Mouse (Mus musculus) cortical plate, adult 2 months (tissue): Measurements from ENCODE around the gene Pde10a.

Experiments used
- CTCF ChIP-seq: fragments of 200-500 bp; IDR thresholded peaks from 2 replicates; pipeline ENCODE4 v1.5.1; 2011; ENCODE audit warnings: mild to moderate bottlenecking, control low read depth, low read length; ENCODE audit not compliant: insufficient read depth; ENCODE audit errors: extremely low read depth
- POLR2A ChIP-seq: fragments of 200-500 bp; IDR thresholded peaks from 2 replicates; pipeline ENCODE4 v1.6.1; 2011; ENCODE audit warnings: mild to moderate bottlenecking, low read length, control low read depth; ENCODE audit not compliant: insufficient read depth; ENCODE audit errors: extremely low read depth

DNA sequence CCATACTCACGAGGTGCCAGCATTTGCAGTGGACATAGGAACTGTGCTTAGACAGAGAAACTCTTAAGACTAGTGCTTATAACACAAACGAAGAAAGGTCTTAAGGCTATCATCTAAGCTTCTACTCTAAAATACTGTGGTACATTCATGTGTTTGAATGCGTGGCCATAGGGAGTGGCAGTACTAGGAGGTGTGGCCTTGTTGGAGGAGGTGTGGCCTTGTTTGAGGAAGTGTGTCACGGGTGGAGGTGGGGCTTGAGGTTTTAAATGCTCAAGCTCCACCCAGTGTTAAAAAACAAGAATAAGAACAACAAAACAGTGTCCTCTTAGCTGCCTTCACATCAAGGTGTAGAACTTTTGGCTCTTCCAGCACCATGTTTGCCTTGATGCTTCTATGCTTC is 31.7 kb upstream of the Pde10a start:
- TF ChIP-seq CTCF (no peak), POLR2A (no peak)
